Mouse (Mus musculus) heart, postnatal 0 days (tissue): ENCODE measurements around the gene Rassf1. TPM values are rescaled to one million over a fixed set of nuclear protein-coding genes. Genes with fewer than 3 reads are reported as not detected.
"Not testable (repeated sequence)": the region's sequence is repeated elsewhere in the genome, so short reads cannot be mapped to it uniquely, and the experiment has no call there.

Experiments
- ATAC-seq: fragments of 200-750 bp; cut with Nextera tagmentation; 2 replicates; pipeline ENCODE4 v1.8.0; 2017; ENCODE audit warnings: low read depth, moderate number of reproducible peaks, moderate library complexity; ENCODE audit not compliant: insufficient read depth
- DNase-seq: peaks from one replicate; pipeline ENCODE4 v3.0.0-alpha.2; 2016; ENCODE audit warnings: low spot score
- H3K27ac ChIP-seq: fragments of 300-500 bp; sonication (generic); 2 replicates; pipeline ENCODE4 v1.5.1; 2014; ENCODE audit warnings: low read depth, mild to moderate bottlenecking
- H3K27me3 ChIP-seq: fragments of 300-500 bp; sonication (generic); 2 replicates; pipeline ENCODE4 v1.6.1; 2014; ENCODE audit warnings: low read length, mixed read lengths; ENCODE audit not compliant: control insufficient read depth, insufficient read depth
- H3K36me3 ChIP-seq: fragments of 300-500 bp; sonication (generic); replicated peaks from 2 replicates; pipeline ENCODE4 v1.6.1; 2014; ENCODE audit warnings: low read length, mixed read lengths; ENCODE audit not compliant: control insufficient read depth, insufficient read depth
- H3K4me1 ChIP-seq: fragments of 300-500 bp; sonication (generic); 2 replicates; pipeline ENCODE4 v1.6.1; 2014; ENCODE audit warnings: antibody characterized with exemption; ENCODE audit not compliant: control insufficient read depth, insufficient read depth
- H3K4me2 ChIP-seq: fragments of 300-500 bp; sonication (generic); 2 replicates; pipeline ENCODE4 v1.6.1; 2014; ENCODE audit warnings: low read depth, mild to moderate bottlenecking, low read length, moderate library complexity
- H3K4me3 ChIP-seq: fragments of 300-500 bp; sonication (generic); 2 replicates; pipeline ENCODE4 v1.5.1; 2014; ENCODE audit warnings: low read depth, low read length
- H3K9ac ChIP-seq: fragments of 300-500 bp; sonication (generic); replicated peaks from 2 replicates; pipeline ENCODE4 v1.6.1; 2014; ENCODE audit warnings: low read depth, low read length, mixed read lengths
- H3K9me3 ChIP-seq: fragments of 300-500 bp; sonication (generic); replicated peaks from 2 replicates; pipeline ENCODE4 v1.6.1; 2016; ENCODE audit warnings: low read length; ENCODE audit not compliant: control insufficient read depth
- CTCF ChIP-seq: IDR thresholded peaks from 2 replicates; pipeline ENCODE4 v1.5.1; 2016; ENCODE audit warnings: antibody characterized with exemption, control low read depth, low read depth
- EP300 ChIP-seq: IDR thresholded peaks from 2 replicates; pipeline ENCODE4 v1.6.1; 2016; ENCODE audit warnings: antibody characterized with exemption, low read depth
- WGBS: fragments of 180-500 bp; shearing (Covaris S2); extraction: QIAGEN DNeasy Blood & Tissue Kit; methylation state at CpG from one replicate; pipeline ENCODE4 v1.1.7; 2014; 5-methylcytosine and 5-hydroxymethylcytosine counted together
- polyA plus RNA-seq: library from polyadenylated mRNA; unstranded; fragments of >200 nt; fragmentation: Nextera tagmentation; extraction: Ambion mirVana; gene quantifications from 2 replicates; pipeline ENCODE4 v1.2.1, GENCODE M21; 2015
- total RNA-seq: library from RNA; depleted of rRNA; stranded (reverse); fragments of >200 nt; gene quantifications from 2 replicates; pipeline ENCODE4 v1.2.3, GENCODE M21; 2014; ENCODE audit warnings: low replicate concordance

Rassf1 gene
- total and polyA plus RNA-seq, 2 experiments from 2014 or later, result 28.7 to 35.1 TPM

GRCm38 (mm10) chr9:107572327-107572662 lies 20.9 kb downstream of the Rassf1 start:
- ATAC-seq (no peak), DNase-seq (no peak)
- Histone ChIP-seq H3K9me3 (no peaks in the 10 kb centered on the region), H3K27ac (no peak overlapping the region), H3K4me2 (no peak overlapping the region), H3K4me3 (no peak overlapping the region), H3K27me3 (no peaks in the 10 kb centered on the region), H3K9ac (no peak overlapping the region), H3K4me1 (peaks cover 29% of the 10 kb centered on the region), H3K36me3 (peaks cover 27% of the 10 kb centered on the region)
- WGBS, result 85% methylated on average over 2 of the region's 2 CpGs
- TF ChIP-seq CTCF (no peak), EP300 (no peak)

DNA sequence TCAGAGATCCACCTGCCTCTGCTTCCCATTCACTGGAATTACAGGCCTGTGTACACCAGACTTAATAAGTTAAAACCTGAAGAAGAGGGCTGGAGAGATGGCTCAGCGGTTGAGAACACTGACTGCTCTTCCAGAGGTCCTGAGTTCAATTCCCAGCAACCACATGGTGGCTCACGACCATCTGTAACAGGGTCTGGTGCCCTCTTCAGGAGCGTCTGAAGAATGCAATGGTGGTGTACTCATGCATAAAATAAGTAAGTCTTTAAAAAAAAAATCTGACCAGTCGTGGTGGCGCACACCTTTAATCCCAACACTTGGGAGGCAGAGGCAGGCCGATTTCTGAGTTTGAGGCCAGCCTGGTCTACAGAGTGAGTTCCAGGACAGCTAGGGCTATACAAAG lies 22.4 kb downstream of the Rassf1 start:
- ATAC-seq, result not testable (repeated sequence)
- H3K4me1 ChIP-seq, result peaks cover 25% of the 10 kb centered on the region

DNA sequence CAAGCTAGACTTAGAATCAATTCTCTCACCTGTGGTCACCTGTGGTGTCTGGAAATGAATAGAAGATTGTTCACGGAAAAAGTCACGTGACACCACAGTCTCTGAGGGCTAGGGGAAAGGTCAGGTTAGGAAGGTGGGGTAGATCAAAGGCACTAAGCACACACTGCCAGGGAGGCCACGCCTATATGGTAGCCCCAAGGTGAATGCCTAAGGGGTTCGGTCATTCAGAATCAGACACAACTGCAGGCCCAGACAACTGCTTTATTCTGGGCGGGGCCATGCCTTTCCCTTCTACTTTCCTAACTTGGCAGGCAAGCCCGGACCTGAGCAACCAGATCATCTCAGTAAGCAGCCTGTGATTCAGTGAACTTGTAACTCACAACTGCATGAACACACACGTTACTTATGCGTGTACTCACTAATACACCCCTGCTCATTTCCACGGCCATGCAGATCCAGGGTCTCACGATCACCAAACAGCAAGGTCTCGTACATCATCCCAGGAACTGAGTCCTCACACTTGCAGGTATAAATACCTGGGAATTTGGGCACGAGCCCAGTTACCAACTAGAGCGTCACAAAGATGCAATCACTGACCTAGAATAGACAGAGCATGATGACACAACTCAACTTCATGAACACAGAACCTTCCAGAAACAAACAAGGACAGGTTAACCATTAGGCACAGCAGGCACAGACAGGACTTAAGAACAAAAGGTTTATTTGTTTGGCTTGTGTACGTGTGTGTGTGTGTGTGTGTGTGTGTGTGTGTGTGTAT lies 24.4 kb downstream of the Rassf1 start:
- Histone ChIP-seq H3K27ac (peak overlapping the region; percentile 71), H3K27me3 (no peaks in the 10 kb centered on the region), H3K36me3 (peaks cover 27% of the 10 kb centered on the region), H3K4me1 (peaks cover 17% of the 10 kb centered on the region), H3K4me3 (no peak overlapping the region), H3K9ac (no peak overlapping the region), H3K4me2 (no peak overlapping the region), H3K9me3 (no peaks in the 10 kb centered on the region)
- 73% methylated on average over 14 of the region's 14 CpGs for WGBS
- ATAC-seq, result no peak
- no peak for TF ChIP-seq EP300
- TF ChIP-seq CTCF, result no peak
- no peak for DNase-seq

More for the DNA sequence above, 22.4 kb downstream of the Rassf1 start:
- H3K27me3 ChIP-seq, H3K4me2 ChIP-seq, H3K4me3 ChIP-seq, H3K27ac ChIP-seq, DNase-seq, H3K9ac ChIP-seq, H3K9me3 ChIP-seq: not testable (repeated sequence)
- peaks cover 27% of the 10 kb centered on the region for H3K36me3 ChIP-seq
- WGBS, result 90% methylated on average over 6 of the region's 6 CpGs

- 26% methylated on average over 16 of the region's 16 CpGs for WGBS
- peak within 1 kb of the TSS; percentile 36 for H3K4me3 ChIP-seq
- H3K4me2 ChIP-seq, result peak within 1 kb of the TSS; percentile 62
- H3K9me3 ChIP-seq, result no peaks in the 10 kb centered on the region
- H3K9ac ChIP-seq, result peak within 1 kb of the TSS; percentile 43; the same call in 1 of the 2 replicates
- H3K4me1 ChIP-seq, result peaks cover 16% of the 10 kb centered on the region
- DNase-seq (peak; percentile 91), ATAC-seq (peak; percentile 70)
- H3K27me3 ChIP-seq, result no peaks in the 10 kb centered on the region
- H3K36me3 ChIP-seq, result peaks cover 24% of the 10 kb centered on the region
- TF ChIP-seq EP300 (no peak), CTCF (no peak)
- peak within 1 kb of the TSS; percentile 71 for H3K27ac ChIP-seq
Observed at GRCm38 (mm10) chr9:107576357-107577107, 25.2 kb downstream of the Rassf1 start, which contains the start of gene Hyal1. Gene Hyal1 (plus strand): TSS chr9:107576927.

DNA sequence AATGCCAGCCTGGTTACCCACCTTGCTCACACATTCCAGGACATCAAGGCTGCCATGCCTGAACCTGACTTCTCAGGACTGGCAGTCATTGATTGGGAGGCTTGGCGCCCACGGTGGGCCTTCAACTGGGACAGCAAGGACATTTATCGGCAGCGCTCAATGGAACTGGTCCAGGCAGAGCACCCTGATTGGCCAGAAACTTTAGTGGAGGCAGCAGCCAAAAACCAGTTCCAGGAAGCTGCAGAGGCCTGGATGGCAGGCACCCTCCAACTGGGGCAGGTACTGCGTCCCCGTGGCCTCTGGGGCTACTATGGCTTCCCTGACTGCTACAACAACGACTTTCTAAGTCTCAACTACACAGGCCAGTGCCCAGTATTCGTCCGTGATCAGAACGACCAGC lies 26.5 kb downstream of the Rassf1 start:
- WGBS, result 91% methylated on average over 10 of the region's 10 CpGs
- Histone ChIP-seq H3K27ac (no peak overlapping the region), H3K9me3 (no peaks in the 10 kb centered on the region), H3K4me3 (no peak overlapping the region), H3K27me3 (no peaks in the 10 kb centered on the region), H3K4me2 (peak overlapping the region; percentile 62; the same call in 1 of the 2 replicates), H3K9ac (no peak overlapping the region), H3K36me3 (peaks cover 14% of the 10 kb centered on the region), H3K4me1 (peaks cover 21% of the 10 kb centered on the region)
- ATAC-seq (no peak), DNase-seq (no peak)
- TF ChIP-seq CTCF (no peak), EP300 (no peak)
